Comparison of ENCODE assay signal across 9 mouse cellular contexts in the genomic region with DNA sequence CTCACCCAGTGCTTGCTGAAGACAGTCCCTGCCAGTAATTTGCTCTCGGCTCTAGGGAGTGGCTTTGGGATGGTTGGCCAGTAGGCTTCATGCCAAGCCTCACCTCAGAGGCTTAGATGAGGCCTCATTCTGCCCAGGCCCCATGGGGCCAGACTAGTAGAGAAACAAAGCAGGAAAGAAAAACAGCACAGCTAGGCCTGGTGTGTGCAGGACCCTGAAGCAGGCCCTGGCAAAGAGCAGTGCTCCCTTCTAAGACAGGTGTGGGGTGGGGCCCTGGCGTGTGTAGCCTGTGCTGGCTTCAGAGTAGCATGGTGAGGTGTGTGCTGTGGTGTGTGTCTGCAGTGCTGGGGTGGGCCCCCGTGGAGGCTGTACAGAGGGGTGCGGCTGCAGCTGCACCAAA. TPM values are rescaled to one million over a fixed set of nuclear protein-coding genes. Genes with fewer than 3 reads are reported as not detected.
DNase-seq lines count a peak whose midpoint lies in the region; ATAC-seq and TF ChIP-seq lines count a peak whose summit lies in the region.
"Had no signal": no experiment of that assay in that cellular context is flagged by ENCODE, and none has a peak within 500 bp of the region (broad histone marks: within the 10 kb centered on the region; RNA-seq: fewer than 3 reads in every experiment).

No protein-coding gene starts in this region.

- 48% methylated on average over 4 of the region's 4 CpGs for WGBS in heart, embryonic 16.5 days
- WGBS in heart, adult 2 months: 53% methylated on average over 4 of the region's 4 CpGs
- 30% methylated on average over 4 of the region's 4 CpGs for WGBS in intestine, embryonic 16.5 days
- 69% methylated on average over 4 of the region's 4 CpGs for WGBS in midbrain, embryonic 15.5 days

- peak overlapping the region; percentile 65 for H3K27ac ChIP-seq in heart, embryonic 16.5 days (ENCODE audit: low read length)
- no peak overlapping the region for H3K27ac ChIP-seq in heart, adult 2 months
- peak overlapping the region; percentile 94 for H3K27ac ChIP-seq in intestine, embryonic 16.5 days (ENCODE audit: low read length)
- peak overlapping the region; percentile 49; the same call in 1 of the 2 replicates for H3K27ac ChIP-seq in midbrain, embryonic 15.5 days
- H3K27ac ChIP-seq in layer of hippocampus, adult 2 months: no peak overlapping the region
- H3K27ac ChIP-seq: macrophage had no signal

- H3K9me3 ChIP-seq in heart, embryonic 16.5 days (replicated peaks; ENCODE audit: control insufficient read depth, low read length): peaks cover 3% of the 10 kb centered on the region; the same call in 1 of the 2 replicates
- no peaks in the 10 kb centered on the region for H3K9me3 ChIP-seq in intestine, embryonic 16.5 days (ENCODE audit: control insufficient read depth, low read length)
- no peaks in the 10 kb centered on the region for H3K9me3 ChIP-seq in midbrain, embryonic 15.5 days

- peak overlapping the region; percentile 51 for H3K9ac ChIP-seq in heart, embryonic 16.5 days (ENCODE audit: low read length)
- no peak overlapping the region for H3K9ac ChIP-seq in heart, adult 2 months (ENCODE audit: low read depth, low read length)
- peak overlapping the region; percentile 53 for H3K9ac ChIP-seq in intestine, embryonic 16.5 days (ENCODE audit: low read depth, low read length)
- no peak overlapping the region for H3K9ac ChIP-seq in midbrain, embryonic 15.5 days

- H3K36me3 ChIP-seq in heart, embryonic 16.5 days (ENCODE audit: control insufficient read depth, insufficient read depth): peaks cover 12% of the 10 kb centered on the region
- no peaks in the 10 kb centered on the region for H3K36me3 ChIP-seq in heart, adult 2 months (ENCODE audit: control insufficient read depth, insufficient read depth, low read length)
- H3K36me3 ChIP-seq in intestine, embryonic 16.5 days (ENCODE audit: control insufficient read depth, insufficient read depth, low read length): peaks cover 5% of the 10 kb centered on the region
- peaks cover 4% of the 10 kb centered on the region; the same call in 1 of the 2 replicates for H3K36me3 ChIP-seq in midbrain, embryonic 15.5 days (replicated peaks)

- intact Hi-C loops in heart, adult 2 months (cut with DNase I): no loop called here

- peaks cover 41% of the 10 kb centered on the region for H3K4me1 ChIP-seq in heart, embryonic 16.5 days (ENCODE audit: control insufficient read depth, insufficient read depth, low read length)
- H3K4me1 ChIP-seq in heart, adult 2 months (ENCODE audit: control insufficient read depth, insufficient read depth, low read length): peaks cover 8% of the 10 kb centered on the region
- peaks cover 41% of the 10 kb centered on the region for H3K4me1 ChIP-seq in intestine, embryonic 16.5 days (ENCODE audit: control insufficient read depth, insufficient read depth, low read length)
- peaks cover 29% of the 10 kb centered on the region for H3K4me1 ChIP-seq in midbrain, embryonic 15.5 days

- no peaks in the 10 kb centered on the region for H3K27me3 ChIP-seq in heart, embryonic 16.5 days (ENCODE audit: control insufficient read depth, insufficient read depth, low read length)
- H3K27me3 ChIP-seq in heart, adult 2 months (ENCODE audit: control insufficient read depth, insufficient read depth, low read length): no peaks in the 10 kb centered on the region
- H3K27me3 ChIP-seq in intestine, embryonic 16.5 days (replicated peaks; ENCODE audit: control insufficient read depth, insufficient read depth, low read length): no peaks in the 10 kb centered on the region
- H3K27me3 ChIP-seq in midbrain, embryonic 15.5 days (replicated peaks): no peaks in the 10 kb centered on the region

- H3K4me2 ChIP-seq in heart, embryonic 16.5 days (ENCODE audit: low read depth, low read length): no peak overlapping the region
- H3K4me2 ChIP-seq in intestine, embryonic 16.5 days (ENCODE audit: low read depth, low read length): peak overlapping the region; percentile 43; the same call in 1 of the 2 replicates
- no peak overlapping the region for H3K4me2 ChIP-seq in midbrain, embryonic 15.5 days

- TF ChIP-seq CTCF in heart, adult 2 months (IDR thresholded peaks at IDR 0.05): no peak
- TF ChIP-seq CTCF in layer of hippocampus, adult 2 months (conservative IDR thresholded peaks at IDR 0.05): no peak

- H3K4me3 ChIP-seq in heart, embryonic 16.5 days (ENCODE audit: low read length): no peak overlapping the region
- H3K4me3 ChIP-seq in heart, adult 2 months: no peak overlapping the region
- no peak overlapping the region for H3K4me3 ChIP-seq in intestine, embryonic 16.5 days (ENCODE audit: low read length)
- no peak overlapping the region for H3K4me3 ChIP-seq in midbrain, embryonic 15.5 days
- no peak overlapping the region for H3K4me3 ChIP-seq in layer of hippocampus, adult 2 months

- no peak for TF ChIP-seq EP300 in heart, adult 2 months (IDR thresholded peaks at IDR 0.05; ENCODE audit: insufficient read depth, low read depth, low read length)

- peak; percentile 63 for ATAC-seq in heart, embryonic 16.5 days (replicated peaks; ENCODE audit: extremely low read depth, insufficient read depth, low FRiP score)
- ATAC-seq in intestine, embryonic 16.5 days: peak; percentile 76
- ATAC-seq in midbrain, embryonic 15.5 days (replicated peaks): peak; percentile 48

- TF ChIP-seq POLR2A in heart, adult 2 months (IDR thresholded peaks at IDR 0.05; ENCODE audit: insufficient read depth, low read depth, low read length): no peak

- no peaks in the 10 kb centered on the region; the same call in 1 of the 2 replicates for H3K79me2 ChIP-seq in heart, adult 2 months (replicated peaks; ENCODE audit: control insufficient read depth, insufficient read depth, low read length)

- DNase-seq in heart, adult 2 months: no peak
- peak; percentile 57 to 65 for DNase-seq in cerebellum, postnatal 25 days
- no peak for DNase-seq in right cerebral cortex, adult 2 months (ENCODE audit: low spot score in 2 of 2)
- DNase-seq in frontal cortex, postnatal 14 days (ENCODE audit: low spot score in 2 of 2): no peak
- DNase-seq in layer of hippocampus, adult 2 months (ENCODE audit: low spot score in 2 of 2): no peak

RNA-seq across cellular contexts. Expression of a gene that starts 20.2 kb away (rescaled TPM):
- 3.2 and 3.8 TPM in 2 replicates for polyA plus RNA-seq in heart, embryonic 16.5 days (2015; fragmentation: Nextera tagmentation; extraction: Ambion mirVana)
- total RNA-seq in heart, adult 2 months (2021): 10 to 100 TPM; 22.8 to 23.0 TPM
- polyA plus RNA-seq in heart, adult 2 months (2012; rRNA removed): 25.3 and 28.9 TPM in 2 replicates
- polyA plus RNA-seq in intestine, embryonic 16.5 days (2015; fragmentation: Nextera tagmentation; extraction: Ambion mirVana): 3.7 and 4.3 TPM in 2 replicates
- polyA plus RNA-seq in midbrain, embryonic 15.5 days (2015; fragmentation: Nextera tagmentation; extraction: Ambion mirVana): 26.1 and 29.6 TPM in 2 replicates
- total RNA-seq in layer of hippocampus, adult 2 months (2021): 10 to 100 TPM; 37.7 to 38.3 TPM

Comparison
In these comparisons a context has a peak if more than half of its experiments do, and no peak if none do; other contexts are left out.
1. H3K27ac ChIP-seq: peak in heart, embryonic 16.5 days (single experiment), intestine, embryonic 16.5 days (single experiment) and midbrain, embryonic 15.5 days (single experiment); none in heart, adult 2 months (single experiment) and layer of hippocampus, adult 2 months (single experiment).
2. H3K9ac ChIP-seq: peak in heart, embryonic 16.5 days (single experiment) and intestine, embryonic 16.5 days (single experiment); none in heart, adult 2 months (single experiment) and midbrain, embryonic 15.5 days (single experiment).
3. DNase-seq: peak in cerebellum, postnatal 25 days (2 of 2); none in heart, adult 2 months (0 of 2), right cerebral cortex, adult 2 months (0 of 2), frontal cortex, postnatal 14 days (0 of 2) and layer of hippocampus, adult 2 months (0 of 2).
4. Peak in every context shown above with its lines, with median percentiles within 50 percentile points of each other: ATAC-seq.